Mouse (Mus musculus): ENCODE results near the gene Kdm8. TPM values are rescaled to one million over a fixed set of nuclear protein-coding genes. Genes with fewer than 3 reads are reported as not detected.

Gene Kdm8
- polyA plus RNA-seq, 1 experiment from 2014 or later: 10.9 TPM

DNA sequence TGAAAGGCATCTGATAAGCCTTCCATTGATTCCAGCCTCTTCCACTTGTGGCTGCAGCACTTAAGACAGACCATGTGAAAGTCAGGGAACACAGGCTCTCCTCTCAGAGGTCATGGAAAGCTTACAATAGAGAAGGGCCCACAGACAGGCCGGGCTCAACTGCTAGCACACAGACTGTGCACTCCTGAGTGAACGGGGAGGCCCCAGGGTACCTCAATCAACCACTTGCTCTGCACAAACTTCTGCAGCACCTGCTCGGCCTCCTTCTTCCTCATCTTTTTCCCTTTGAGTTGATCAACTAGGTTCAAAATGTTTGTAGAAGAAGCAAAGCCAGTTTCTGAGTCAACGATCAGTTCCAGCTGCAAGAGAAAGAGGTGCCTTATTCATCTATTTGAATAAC is 26.4 kb downstream of the Kdm8 start:
- no peaks in the 10 kb centered on the region for H3K9me3 ChIP-seq
- H3K36me3 ChIP-seq (replicated peaks): peaks cover 46% of the 10 kb centered on the region
- ATAC-seq (ENCODE audit: low FRiP score): no peak
- WGBS: 90% methylated on average over 4 of the region's 4 CpGs
- no peak overlapping the region for H3K27ac ChIP-seq
- no peaks in the 10 kb centered on the region for H3K27me3 ChIP-seq
- H3K4me2 ChIP-seq: no peak overlapping the region
- H3K4me1 ChIP-seq: peaks cover 14% of the 10 kb centered on the region
- H3K4me3 ChIP-seq (replicated peaks): no peak overlapping the region
- H3K9ac ChIP-seq: no peak overlapping the region

DNA sequence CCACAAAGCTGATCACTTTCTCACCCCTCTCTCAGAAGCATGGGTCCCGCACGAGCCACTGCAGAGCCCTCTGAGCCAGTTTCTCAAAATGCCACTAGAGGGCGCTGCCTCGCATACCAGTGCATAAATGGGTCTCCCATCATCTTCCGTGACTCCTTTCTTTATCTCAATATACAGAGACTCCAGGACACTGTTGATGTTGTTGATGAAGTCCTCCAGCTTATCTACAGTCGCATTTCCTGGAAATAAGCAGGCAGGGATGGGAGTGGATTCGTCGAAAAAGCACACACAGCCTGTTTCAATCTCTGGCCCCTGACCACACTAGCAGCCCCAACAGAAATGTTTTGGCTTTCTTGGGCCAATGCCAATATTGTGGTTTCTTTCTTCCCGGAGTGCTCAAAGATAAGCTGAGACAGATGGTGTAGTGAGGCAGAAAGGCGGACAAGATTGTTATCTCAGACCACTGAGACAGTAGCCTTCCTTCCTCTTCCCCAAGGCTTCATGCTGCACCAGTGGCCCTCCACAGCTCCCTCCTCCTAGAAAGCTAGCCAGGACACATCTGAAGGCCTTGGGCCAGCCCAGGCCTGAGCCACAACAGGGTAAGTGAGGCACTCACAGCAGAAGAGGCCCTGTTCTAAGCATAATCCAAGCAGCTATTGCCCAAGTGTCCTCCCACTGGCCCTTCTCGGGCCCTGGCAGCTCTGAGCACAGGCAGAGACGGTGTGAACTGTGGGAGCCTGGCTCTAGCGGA is 27.7 kb downstream of the Kdm8 start:
- Histone ChIP-seq H3K9ac (no peak overlapping the region), H3K4me2 (no peak overlapping the region), H3K36me3 (replicated peaks) (peaks cover 33% of the 10 kb centered on the region)

DNA sequence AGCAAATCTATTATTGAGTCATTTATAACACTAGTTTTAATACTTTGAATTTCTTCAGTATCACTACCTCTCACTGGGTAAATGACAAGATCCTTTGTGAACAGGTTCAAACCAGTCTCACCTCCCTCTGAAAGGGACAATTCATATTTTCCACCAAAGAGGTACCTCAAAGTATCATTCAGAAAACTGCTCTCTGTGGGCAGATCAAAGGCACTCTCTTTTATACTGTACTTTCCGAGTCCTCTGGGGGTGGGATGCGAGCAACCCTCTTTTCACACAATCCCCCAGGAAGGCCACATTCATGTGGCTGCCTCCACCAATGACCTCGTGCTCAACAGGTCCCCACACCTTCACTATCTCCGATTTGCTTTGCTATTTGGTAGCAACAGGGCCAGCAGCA is 30.1 kb downstream of the Kdm8 start:
- WGBS: 90% methylated on average over 4 of the region's 4 CpGs
- no peak overlapping the region for H3K9ac ChIP-seq
- ATAC-seq (ENCODE audit: low FRiP score): no peak

More for the DNA sequence above, 27.7 kb downstream of the Kdm8 start:
- peak; percentile 80 for ATAC-seq (ENCODE audit: low FRiP score)
- Histone ChIP-seq H3K9me3 (no peaks in the 10 kb centered on the region), H3K27ac (peak overlapping the region; percentile 77), H3K27me3 (no peaks in the 10 kb centered on the region), H3K4me1 (peaks cover 27% of the 10 kb centered on the region), H3K4me3 (replicated peaks) (no peak overlapping the region)
- WGBS: 35% methylated on average over 13 of the region's 13 CpGs

DNA sequence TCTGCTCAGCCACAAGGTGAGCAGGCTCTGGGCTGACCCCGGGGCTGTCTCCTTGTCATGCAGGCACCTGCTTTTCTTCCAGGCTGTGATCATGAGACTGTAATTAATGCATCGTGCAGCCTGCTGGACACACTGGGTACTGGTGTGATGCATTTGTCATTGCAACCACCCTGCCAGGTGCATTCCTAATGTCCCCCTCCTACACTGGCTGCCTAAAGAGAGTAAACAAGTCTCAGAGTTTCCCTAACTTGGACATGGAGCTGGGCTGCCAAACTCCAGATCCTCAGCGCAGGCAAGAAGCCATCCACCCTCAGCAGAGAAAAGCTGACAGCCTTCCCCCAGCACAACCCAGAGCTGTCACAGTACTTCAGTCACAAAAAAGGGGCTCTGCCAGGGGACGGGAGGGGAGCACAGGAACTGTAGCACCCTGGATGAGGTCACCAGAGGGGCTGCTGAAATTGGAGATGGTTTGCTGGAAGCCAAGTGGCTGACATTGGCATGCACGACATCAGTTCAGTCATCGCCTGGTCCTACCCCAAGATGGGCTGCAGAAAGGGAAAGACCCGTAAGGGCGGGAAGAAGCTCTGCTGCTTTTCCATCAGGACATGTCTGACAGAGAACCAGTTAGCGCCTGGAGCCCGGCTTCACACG is 31.2 kb downstream of the Kdm8 start:
- H3K27ac ChIP-seq: peak overlapping the region; percentile 68
- H3K4me2 ChIP-seq: no peak overlapping the region
- WGBS: 33% methylated on average over 11 of the region's 11 CpGs
- H3K36me3 ChIP-seq (replicated peaks): peaks cover 29% of the 10 kb centered on the region
- no peaks in the 10 kb centered on the region for H3K27me3 ChIP-seq
- no peak overlapping the region for H3K4me3 ChIP-seq (replicated peaks)
- no peak overlapping the region for H3K9ac ChIP-seq
- peak; percentile 39; the same call in 1 of the 2 replicates for ATAC-seq (ENCODE audit: low FRiP score)
- H3K4me1 ChIP-seq: peaks cover 27% of the 10 kb centered on the region
- H3K9me3 ChIP-seq: no peaks in the 10 kb centered on the region

More for the DNA sequence above, 30.1 kb downstream of the Kdm8 start:
- no peak overlapping the region for H3K4me3 ChIP-seq (replicated peaks)
- no peak overlapping the region for H3K27ac ChIP-seq
- H3K9me3 ChIP-seq: no peaks in the 10 kb centered on the region
- H3K27me3 ChIP-seq: no peaks in the 10 kb centered on the region
- H3K36me3 ChIP-seq (replicated peaks): peaks cover 24% of the 10 kb centered on the region
- no peak overlapping the region for H3K4me2 ChIP-seq
- peaks cover 27% of the 10 kb centered on the region for H3K4me1 ChIP-seq

GRCm38 (mm10) chr7:125478391-125478984 is 34.0 kb downstream of the Kdm8 start:
- Histone ChIP-seq H3K4me1 (peaks cover 19% of the 10 kb centered on the region), H3K27ac (no peak overlapping the region), H3K9me3 (no peaks in the 10 kb centered on the region), H3K36me3 (replicated peaks) (peaks cover 36% of the 10 kb centered on the region), H3K4me2 (no peak overlapping the region), H3K4me3 (replicated peaks) (no peak overlapping the region), H3K9ac (no peak overlapping the region), H3K27me3 (no peaks in the 10 kb centered on the region)
- no peak for ATAC-seq (ENCODE audit: low FRiP score)
- 86% methylated on average over 7 of the region's 7 CpGs for WGBS

- Histone ChIP-seq H3K27me3 (no peaks in the 10 kb centered on the region), H3K36me3 (replicated peaks) (peaks cover 55% of the 10 kb centered on the region), H3K4me3 (replicated peaks) (no peak overlapping the region), H3K4me2 (no peak overlapping the region), H3K4me1 (peaks cover 17% of the 10 kb centered on the region), H3K9ac (no peak overlapping the region), H3K9me3 (no peaks in the 10 kb centered on the region), H3K27ac (no peak overlapping the region)
- no peak for ATAC-seq (ENCODE audit: low FRiP score)
- 94% methylated on average over 4 of the region's 4 CpGs for WGBS
These were observed 36.0 kb downstream of the Kdm8 start for GRCm38 (mm10) chr7:125480518-125480917.

GRCm38 (mm10) chr7:125482339-125482738 is 37.9 kb downstream of the Kdm8 start:
- no peaks in the 10 kb centered on the region for H3K27me3 ChIP-seq
- H3K4me2 ChIP-seq: no peak overlapping the region
- 88% methylated on average over 3 of the region's 3 CpGs for WGBS
- no peak overlapping the region for H3K27ac ChIP-seq
- H3K9me3 ChIP-seq: no peaks in the 10 kb centered on the region
- no peak overlapping the region for H3K4me3 ChIP-seq (replicated peaks)
- no peak for ATAC-seq (ENCODE audit: low FRiP score)
- no peak overlapping the region for H3K9ac ChIP-seq
- H3K36me3 ChIP-seq (replicated peaks): peaks cover 53% of the 10 kb centered on the region
- H3K4me1 ChIP-seq: no peaks in the 10 kb centered on the region

GRCm38 (mm10) chr7:125482886-125483285 is 38.4 kb downstream of the Kdm8 start:
- Histone ChIP-seq H3K4me2 (no peak overlapping the region), H3K27ac (no peak overlapping the region), H3K27me3 (no peaks in the 10 kb centered on the region), H3K9me3 (no peaks in the 10 kb centered on the region), H3K4me1 (no peaks in the 10 kb centered on the region), H3K36me3 (replicated peaks) (peaks cover 47% of the 10 kb centered on the region), H3K4me3 (replicated peaks) (no peak overlapping the region), H3K9ac (no peak overlapping the region)
- WGBS: 74% methylated on average over 2 of the region's 2 CpGs
- ATAC-seq (ENCODE audit: low FRiP score): no peak

- no peak overlapping the region for H3K4me2 ChIP-seq
- H3K9ac ChIP-seq: no peak overlapping the region
- peaks cover 40% of the 10 kb centered on the region for H3K36me3 ChIP-seq (replicated peaks)
- 90% methylated on average over 7 of the region's 7 CpGs for WGBS
- no peaks in the 10 kb centered on the region for H3K27me3 ChIP-seq
- H3K27ac ChIP-seq: no peak overlapping the region
- no peak overlapping the region for H3K4me3 ChIP-seq (replicated peaks)
- no peaks in the 10 kb centered on the region for H3K9me3 ChIP-seq
- H3K4me1 ChIP-seq: 0 out of 2 replicates have a peak, but pooled peaks cover 4% of the 10 kb centered on the region
- ATAC-seq (ENCODE audit: low FRiP score): no peak
These were observed 40.3 kb downstream of the Kdm8 start for GRCm38 (mm10) chr7:125484791-125485190.

DNA sequence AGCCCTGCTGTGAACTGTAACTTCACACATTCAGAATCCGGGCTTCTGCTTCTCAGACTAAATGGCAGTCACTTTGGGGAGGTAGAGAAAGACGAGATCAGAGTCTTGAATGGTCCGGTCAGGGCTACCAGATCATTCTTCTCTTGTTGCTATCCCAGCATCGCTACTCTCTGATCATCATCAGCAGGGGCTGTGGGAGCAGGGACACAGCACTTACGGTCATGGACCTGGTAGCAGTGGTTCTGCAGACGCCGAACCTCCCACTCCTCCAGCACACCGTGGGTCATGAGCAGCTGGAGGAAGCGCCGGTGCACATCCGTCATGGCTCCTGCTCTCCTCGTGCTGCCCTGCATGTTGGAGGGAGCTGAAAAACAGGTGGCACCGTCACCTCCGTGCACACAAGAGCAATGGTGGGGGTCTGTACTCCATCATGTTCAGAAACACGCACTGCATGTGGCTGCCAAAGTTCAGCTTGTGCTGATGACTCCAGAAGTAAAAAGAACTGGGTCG is 41.7 kb downstream of the Kdm8 start:
- Histone ChIP-seq H3K4me3 (replicated peaks) (no peak overlapping the region), H3K9ac (no peak overlapping the region), H3K4me1 (peaks cover 14% of the 10 kb centered on the region), H3K27ac (no peak overlapping the region), H3K27me3 (no peaks in the 10 kb centered on the region), H3K36me3 (replicated peaks) (peaks cover 32% of the 10 kb centered on the region), H3K4me2 (no peak overlapping the region), H3K9me3 (no peaks in the 10 kb centered on the region)
- no peak for ATAC-seq (ENCODE audit: low FRiP score)
- 93% methylated on average over 16 of the region's 16 CpGs for WGBS

DNA sequence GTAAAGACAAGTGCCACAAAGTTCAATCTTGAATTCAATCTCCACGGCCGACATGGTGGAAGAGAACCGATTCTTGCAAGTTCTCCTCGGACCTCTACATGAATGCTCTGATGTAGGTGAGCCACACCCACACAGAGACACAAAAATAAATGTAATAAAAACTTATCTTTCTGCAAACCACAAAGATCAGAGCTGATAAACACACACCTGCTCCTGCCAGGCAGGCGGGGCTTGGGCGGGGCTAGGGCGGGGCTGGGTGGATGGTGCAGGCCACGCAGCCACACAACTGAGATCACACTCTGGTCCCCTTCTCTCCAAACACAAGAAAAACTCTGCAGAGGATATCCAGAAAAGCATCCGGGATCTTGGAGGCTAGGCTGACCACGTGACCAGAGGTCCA is 42.6 kb downstream of the Kdm8 start:
- Histone ChIP-seq H3K27me3 (no peaks in the 10 kb centered on the region), H3K4me3 (replicated peaks) (no peak overlapping the region), H3K4me1 (peaks cover 19% of the 10 kb centered on the region), H3K27ac (no peak overlapping the region), H3K9me3 (no peaks in the 10 kb centered on the region), H3K36me3 (replicated peaks) (peaks cover 24% of the 10 kb centered on the region), H3K4me2 (no peak overlapping the region), H3K9ac (no peak overlapping the region)
- WGBS: 89% methylated on average over 10 of the region's 10 CpGs
- no peak for ATAC-seq (ENCODE audit: low FRiP score)

GRCm38 (mm10) chr7:125488706-125489105 is 44.2 kb downstream of the Kdm8 start:
- H3K27me3 ChIP-seq: no peaks in the 10 kb centered on the region

More at GRCm38 (mm10) chr7:125488706-125489105, 44.2 kb downstream of the Kdm8 start:
- no peaks in the 10 kb centered on the region for H3K9me3 ChIP-seq
- no peak for ATAC-seq (ENCODE audit: low FRiP score)
- WGBS: 84% methylated on average over 6 of the region's 6 CpGs
- H3K9ac ChIP-seq: peak overlapping the region; percentile 12; the same call in 1 of the 2 replicates
- H3K4me2 ChIP-seq: no peak overlapping the region
- H3K36me3 ChIP-seq (replicated peaks): peaks cover 16% of the 10 kb centered on the region
- H3K4me3 ChIP-seq (replicated peaks): no peak overlapping the region
- no peak overlapping the region for H3K27ac ChIP-seq
- H3K4me1 ChIP-seq: peaks cover 21% of the 10 kb centered on the region
